In genomic region chr9:123238256-123239045, GRCm38 (mm10) we compare ENCODE assay signal across 10 mouse cellular contexts. TPM values are rescaled to one million over a fixed set of nuclear protein-coding genes. Genes with fewer than 3 reads are reported as not detected.
DNase-seq lines count a peak whose midpoint lies in the region; ATAC-seq and TF ChIP-seq lines count a peak whose summit lies in the region.
"Had no signal": no experiment of that assay in that cellular context is flagged by ENCODE, and none has a peak within 500 bp of the region (broad histone marks: within the 10 kb centered on the region; RNA-seq: fewer than 3 reads in every experiment).

No protein-coding gene starts in this region.

- peak overlapping the region; percentile 89 for H3K27ac ChIP-seq in kidney, embryonic 16.5 days (ENCODE audit: low read length)
- peak overlapping the region; percentile 29; the same call in 1 of the 2 replicates for H3K27ac ChIP-seq in forebrain, postnatal 0 days (ENCODE audit: low read depth, low read length)
- 0 out of 2 replicates have a peak overlapping the region, but pooled peaks have one; percentile 19 for H3K27ac ChIP-seq in liver, embryonic 15.5 days (replicated peaks)

- H3K27me3 ChIP-seq in kidney, embryonic 16.5 days (ENCODE audit: insufficient read depth, low read length), result no peaks in the 10 kb centered on the region
- H3K27me3 ChIP-seq in forebrain, postnatal 0 days (ENCODE audit: insufficient read depth, low read length), result no peaks in the 10 kb centered on the region
- H3K27me3 ChIP-seq in liver, embryonic 15.5 days, result no peaks in the 10 kb centered on the region; the same call in 1 of the 2 replicates
- H3K27me3 ChIP-seq: Patski had no signal

- no peaks in the 10 kb centered on the region for H3K9me3 ChIP-seq in kidney, embryonic 16.5 days (ENCODE audit: low read length)
- H3K9me3 ChIP-seq in forebrain, postnatal 0 days (ENCODE audit: low read length), result no peaks in the 10 kb centered on the region
- no peaks in the 10 kb centered on the region for H3K9me3 ChIP-seq in liver, embryonic 15.5 days (replicated peaks)

- no peak overlapping the region for H3K4me2 ChIP-seq in kidney, embryonic 16.5 days (replicated peaks; ENCODE audit: low read depth, low read length)
- no peak overlapping the region for H3K4me2 ChIP-seq in forebrain, postnatal 0 days (ENCODE audit: low read depth)
- no peak overlapping the region for H3K4me2 ChIP-seq in liver, embryonic 15.5 days

- no peaks in the 10 kb centered on the region for H3K36me3 ChIP-seq in kidney, embryonic 16.5 days (ENCODE audit: insufficient read depth, low read length)
- H3K36me3 ChIP-seq in forebrain, postnatal 0 days (ENCODE audit: insufficient read depth), result no peaks in the 10 kb centered on the region
- H3K36me3 ChIP-seq in liver, embryonic 15.5 days (replicated peaks), result no peaks in the 10 kb centered on the region

- no peak overlapping the region for H3K9ac ChIP-seq in kidney, embryonic 16.5 days (replicated peaks; ENCODE audit: low read length)
- no peak overlapping the region for H3K9ac ChIP-seq in forebrain, postnatal 0 days
- H3K9ac ChIP-seq in liver, embryonic 15.5 days, result no peak overlapping the region

- TF ChIP-seq CTCF in forebrain, postnatal 0 days (IDR thresholded peaks at IDR 0.05; ENCODE audit: low read depth), result no peak

- H3K4me1 ChIP-seq in kidney, embryonic 16.5 days (ENCODE audit: insufficient read depth, low read length), result peaks cover 13% of the 10 kb centered on the region
- no peaks in the 10 kb centered on the region for H3K4me1 ChIP-seq in forebrain, postnatal 0 days (ENCODE audit: insufficient read depth)
- no peaks in the 10 kb centered on the region for H3K4me1 ChIP-seq in liver, embryonic 15.5 days (replicated peaks)

- peak; percentile 58 for ATAC-seq in kidney, embryonic 16.5 days (ENCODE audit: low FRiP score, low TSS enrichment)
- ATAC-seq in forebrain, postnatal 0 days, result no peak
- no peak for ATAC-seq in liver, embryonic 15.5 days (ENCODE audit: insufficient read depth)

- DNase-seq in kidney, adult 9 months, result no peak
- peak; percentile 41 for DNase-seq in adipocyte (ENCODE audit: low spot score)
- DNase-seq in forebrain, postnatal 0 days, result no peak
- DNase-seq in yolk sac, embryonic 10.5 days (ENCODE audit: low spot score), result no peak
- DNase-seq in adrenal gland, postnatal 4 days (ENCODE audit: low spot score in 2 of 2), result no peak
- DNase-seq in cerebellum, adult 11-12 months, result no peak
- DNase-seq: cerebellum, adult 9-11 months had no signal

- 36% methylated on average over 4 of the region's 4 CpGs for WGBS in kidney, embryonic 16.5 days
- 21% methylated on average over 4 of the region's 4 CpGs for WGBS in forebrain, postnatal 0 days
- 55% methylated on average over 4 of the region's 4 CpGs for WGBS in liver, embryonic 15.5 days (ENCODE audit: insufficient replicate concordance)

- H3K4me3 ChIP-seq in kidney, embryonic 16.5 days (ENCODE audit: low read length), result no peak overlapping the region
- no peak overlapping the region for H3K4me3 ChIP-seq in forebrain, postnatal 0 days (ENCODE audit: low read depth, low read length)
- no peak overlapping the region for H3K4me3 ChIP-seq in liver, embryonic 15.5 days (replicated peaks)

RNA-seq across cellular contexts. Expression of gene Tmem158, which starts 22.1 kb away (rescaled TPM):
- 3.6 and 4.7 TPM in 2 replicates for polyA plus RNA-seq in kidney, embryonic 16.5 days (2015; fragmentation: Nextera tagmentation; extraction: Ambion mirVana)
- 175 and 182 TPM in 2 replicates for total RNA-seq in forebrain, postnatal 0 days (2014; rRNA removed)
- 103 and 113 TPM in 2 replicates for polyA plus RNA-seq in forebrain, postnatal 0 days (2015; fragmentation: Nextera tagmentation; extraction: Ambion mirVana)
- 2.0 and 2.1 TPM in 2 replicates for polyA plus RNA-seq in liver, embryonic 15.5 days (2015; fragmentation: Nextera tagmentation; extraction: Ambion mirVana)
- total RNA-seq in adrenal gland, postnatal 4 days (2021), result 10 to 100 TPM; 25.0 to 25.7 TPM

RNA-seq across cellular contexts. Expression of gene Cdcp1, which starts 22.6 kb away (rescaled TPM):
- polyA plus RNA-seq in kidney, embryonic 16.5 days (2015; fragmentation: Nextera tagmentation; extraction: Ambion mirVana), result 9.7 and 11.0 TPM in 2 replicates
- 0.48 and 0.92 TPM in 2 replicates for total RNA-seq in forebrain, postnatal 0 days (2014; rRNA removed)
- polyA plus RNA-seq in forebrain, postnatal 0 days (2015; fragmentation: Nextera tagmentation; extraction: Ambion mirVana), result 0.10 and 0.16 TPM in 2 replicates
- 0.46 and 0.59 TPM in 2 replicates for polyA plus RNA-seq in liver, embryonic 15.5 days (2015; fragmentation: Nextera tagmentation; extraction: Ambion mirVana)
- 1 to 10 TPM in 1 of 2 experiments, under 1 TPM in 1; 0.73 to 2.6 TPM for total RNA-seq in adrenal gland, postnatal 4 days (2021)
- polyA plus RNA-seq: Patski had no signal

Comparison
In these comparisons a context has a peak if more than half of its experiments do, and no peak if none do; other contexts are left out.
1. H3K27ac ChIP-seq: peak in every context shown above with its lines; median percentile 89 in kidney, embryonic 16.5 days; 29 in forebrain, postnatal 0 days; 19 in liver, embryonic 15.5 days.
2. RNA of gene Tmem158, which starts 22.1 kb away (polyA plus RNA-seq): 103 to 113 TPM in forebrain, postnatal 0 days; 3.6 to 4.7 TPM in kidney, embryonic 16.5 days and 2.0 to 2.1 TPM in liver, embryonic 15.5 days; every median in the first group is over 10 times any median in the second.